Mouse (Mus musculus) liver, adult 2 months (tissue): ENCODE measurements around the gene Atp5k.

Experiments
- CTCF ChIP-seq: fragments of 200-500 bp; IDR thresholded peaks from 2 replicates; pipeline ENCODE4 v1.5.1; 2011; ENCODE audit warnings: low read depth, low read length, control low read depth
- POLR2A ChIP-seq: fragments of 200-500 bp; IDR thresholded peaks from 2 replicates; pipeline ENCODE4 v1.6.1; 2011; ENCODE audit warnings: low read length, control low read depth; ENCODE audit not compliant: insufficient read depth; ENCODE audit errors: extremely low read depth

GRCm38 (mm10) chr5:108405460-108405859 lies 28.8 kb downstream of the Atp5k start:
- no peak for TF ChIP-seq CTCF
- TF ChIP-seq POLR2A, result no peak
